Mouse (Mus musculus): ENCODE data around the gene Eml3.

- TF ChIP-seq CTCF (IDR thresholded peaks at IDR 0.05; ENCODE audit: control insufficient read depth, insufficient read depth, insufficient replicate concordance, low read depth, low read length) (no peak), POLR2A (IDR thresholded peaks at IDR 0.05; ENCODE audit: control insufficient read depth, low read depth, low read length) (no peak)
Observed at GRCm38 (mm10) chr19:8921741-8922140, 7.6 kb upstream of the Eml3 start.
